Mouse (Mus musculus): Measurements from ENCODE around the gene Psmb9.

DNA sequence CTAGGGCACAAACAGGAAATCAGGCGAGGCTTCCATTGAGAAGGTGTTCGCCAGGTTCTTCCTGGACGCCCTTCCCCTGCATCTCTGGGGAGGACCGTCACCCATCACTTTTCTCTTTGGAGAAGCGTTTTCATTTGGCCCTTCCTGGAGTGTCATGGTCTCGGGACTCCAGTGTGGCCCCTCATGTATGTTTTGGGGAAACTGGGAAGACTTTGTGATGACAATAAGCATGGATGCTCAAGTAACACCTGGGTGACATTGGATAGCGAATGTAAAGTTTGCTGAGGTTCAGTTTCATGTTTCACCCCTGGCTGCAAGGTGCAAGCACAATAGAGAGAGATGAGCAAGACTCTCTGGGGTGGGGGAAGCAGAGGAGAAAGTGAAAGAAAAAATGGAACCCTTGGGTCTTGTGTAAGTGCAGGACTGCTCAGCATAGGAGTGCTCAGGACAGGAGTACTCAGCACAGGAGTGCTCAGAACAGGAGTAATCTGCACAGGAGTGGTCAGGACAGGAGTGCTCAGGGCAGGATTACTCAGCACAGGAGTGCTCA, 14.0 kb upstream of the Psmb9 start:
- TF ChIP-seq CTCF (IDR thresholded peaks at IDR 0.05; ENCODE audit: borderline replicate concordance, control insufficient read depth, extremely low read depth, insufficient read depth, low read length, poor library complexity) (no peak), POLR2A (IDR thresholded peaks at IDR 0.05; ENCODE audit: control insufficient read depth, extremely low read depth, insufficient read depth, low read length, poor library complexity) (no peak)
